Mouse (Mus musculus): ENCODE measurements around the gene Ell. TPM values are rescaled to one million over a fixed set of nuclear protein-coding genes. Genes with fewer than 3 reads are reported as not detected.
A peak's percentile ranks its signal among the peaks of the same experiment; 100 is the strongest.

Ell gene
- polyA plus RNA-seq, 1 experiment from 2014 or later, result 15.4 TPM

DNA sequence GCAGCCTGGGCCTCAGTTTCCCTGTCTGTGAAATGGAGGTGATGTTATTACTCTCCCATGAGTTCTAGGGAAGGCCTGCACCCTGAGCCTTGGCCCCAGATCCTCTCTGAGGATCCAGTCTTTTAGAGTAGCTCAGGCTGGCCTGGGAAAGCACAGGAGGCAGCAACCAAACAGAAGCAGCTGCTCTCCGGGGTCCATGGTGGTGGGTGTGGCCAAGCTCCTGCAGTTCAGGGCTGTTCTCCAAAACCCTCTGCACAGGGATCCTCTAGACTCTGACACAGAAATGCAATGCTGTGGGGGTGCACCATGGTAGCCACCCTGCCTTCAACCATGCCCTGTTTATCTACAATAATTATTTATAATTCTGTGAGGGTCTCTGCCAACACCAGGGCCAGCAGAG, 74.5 kb downstream of the Ell start:
- Histone ChIP-seq H3K27ac (ENCODE audit: low read depth, low read length) (no peak overlapping the region), H3K36me3 (ENCODE audit: control insufficient read depth, insufficient read depth, low read length) (no peaks in the 10 kb centered on the region), H3K4me3 (ENCODE audit: low read depth, low read length) (no peak overlapping the region), H3K27me3 (ENCODE audit: control insufficient read depth, insufficient read depth, low read length) (no peaks in the 10 kb centered on the region), H3K9me3 (ENCODE audit: control insufficient read depth, low read length) (no peaks in the 10 kb centered on the region), H3K9ac (ENCODE audit: low read depth, low read length) (no peak overlapping the region), H3K4me2 (replicated peaks; ENCODE audit: low read depth, low read length) (no peak overlapping the region), H3K4me1 (replicated peaks; ENCODE audit: control insufficient read depth, insufficient read depth, low read length) (peaks cover 17% of the 10 kb centered on the region)
- no peak for DNase-seq (ENCODE audit: low spot score)
- ATAC-seq (ENCODE audit: low FRiP score), result no peak
- WGBS, result 15% methylated on average over 1 of the region's 1 CpGs

DNA sequence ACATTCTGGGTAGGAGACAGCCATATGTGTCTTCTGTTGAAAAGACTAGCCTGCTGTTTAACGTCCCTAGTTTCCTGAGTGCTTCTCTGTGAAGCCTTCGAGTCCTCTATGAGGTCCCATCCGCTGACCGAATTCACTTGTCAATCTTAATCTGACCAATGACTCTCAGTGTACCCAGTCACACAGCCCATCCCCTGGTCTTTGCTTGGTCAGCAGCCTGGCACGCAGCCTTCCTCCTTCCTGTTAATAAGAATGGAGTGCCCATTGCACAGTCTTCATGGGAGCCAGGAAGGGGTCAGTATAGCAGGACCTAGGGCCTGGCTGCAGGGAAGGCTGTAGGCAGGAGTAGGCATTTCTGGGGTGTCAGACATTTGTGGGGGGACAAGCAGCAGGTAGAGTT, 75.2 kb downstream of the Ell start:
- H3K36me3 ChIP-seq (ENCODE audit: control insufficient read depth, insufficient read depth, low read length), result no peaks in the 10 kb centered on the region
- H3K27ac ChIP-seq (ENCODE audit: low read depth, low read length), result no peak overlapping the region
- no peak overlapping the region for H3K4me2 ChIP-seq (replicated peaks; ENCODE audit: low read depth, low read length)
- ATAC-seq (ENCODE audit: low FRiP score) (no peak), DNase-seq (ENCODE audit: low spot score) (no peak)
- no peak overlapping the region for H3K4me3 ChIP-seq (ENCODE audit: low read depth, low read length)
- H3K27me3 ChIP-seq (ENCODE audit: control insufficient read depth, insufficient read depth, low read length), result no peaks in the 10 kb centered on the region
- H3K9ac ChIP-seq (ENCODE audit: low read depth, low read length), result no peak overlapping the region
- H3K4me1 ChIP-seq (replicated peaks; ENCODE audit: control insufficient read depth, insufficient read depth, low read length), result peaks cover 11% of the 10 kb centered on the region
- WGBS, result 75% methylated on average over 5 of the region's 5 CpGs
- no peaks in the 10 kb centered on the region for H3K9me3 ChIP-seq (ENCODE audit: control insufficient read depth, low read length)

DNA sequence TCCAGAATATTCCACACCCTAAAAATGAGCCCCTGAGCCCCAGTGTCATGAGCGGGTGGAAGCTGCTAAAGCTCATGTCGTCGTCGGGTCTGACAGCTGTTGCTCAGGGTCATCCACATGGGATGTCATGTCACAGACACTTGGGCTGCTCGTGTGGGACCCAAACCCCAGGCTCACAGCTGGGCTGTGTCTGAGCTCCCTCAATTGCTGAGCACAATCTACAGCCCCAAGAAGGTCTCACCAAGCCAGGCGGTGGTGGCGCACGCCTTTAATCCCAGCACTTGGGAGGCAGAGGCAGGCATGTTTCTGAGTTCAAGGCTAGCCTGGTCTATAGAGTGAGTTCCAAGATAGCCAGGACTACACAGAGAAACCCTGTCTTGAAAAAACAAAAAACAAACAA, 76.0 kb downstream of the Ell start:
- peaks cover 5% of the 10 kb centered on the region; the same call in 1 of the 2 replicates for H3K4me1 ChIP-seq (replicated peaks; ENCODE audit: control insufficient read depth, insufficient read depth, low read length)
- H3K4me2 ChIP-seq (replicated peaks; ENCODE audit: low read depth, low read length), result no peak overlapping the region
- no peak overlapping the region for H3K27ac ChIP-seq (ENCODE audit: low read depth, low read length)
- no peaks in the 10 kb centered on the region for H3K36me3 ChIP-seq (ENCODE audit: control insufficient read depth, insufficient read depth, low read length)
- DNase-seq (ENCODE audit: low spot score) (no peak), ATAC-seq (ENCODE audit: low FRiP score) (no peak)
- H3K9ac ChIP-seq (ENCODE audit: low read depth, low read length), result no peak overlapping the region
- whole genome bisulfite sequencing, result 89% methylated on average over 8 of the region's 8 CpGs
- H3K27me3 ChIP-seq (ENCODE audit: control insufficient read depth, insufficient read depth, low read length), result no peaks in the 10 kb centered on the region; the same call in 1 of the 2 replicates
- H3K4me3 ChIP-seq (ENCODE audit: low read depth, low read length), result no peak overlapping the region
- no peaks in the 10 kb centered on the region for H3K9me3 ChIP-seq (ENCODE audit: control insufficient read depth, low read length)

DNA sequence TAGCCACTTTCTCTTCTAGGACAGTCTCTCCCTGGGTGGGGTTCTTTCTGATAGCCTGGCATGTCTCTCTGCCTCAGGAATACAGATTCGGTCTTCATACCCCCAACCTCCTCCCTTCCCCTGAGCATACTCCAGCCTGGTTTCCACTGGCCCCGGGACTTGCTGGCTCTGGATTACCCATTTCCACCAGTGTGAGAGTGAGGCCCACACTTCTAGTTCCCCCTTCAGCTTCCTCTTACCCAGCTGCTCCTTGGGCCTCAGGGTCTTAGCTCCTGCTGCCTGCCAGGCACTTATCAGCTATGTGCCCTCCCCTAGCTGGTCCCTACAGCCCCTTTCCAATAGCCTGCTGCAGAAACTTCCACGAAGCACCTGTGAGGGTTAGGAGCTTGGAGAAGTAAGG, 76.6 kb downstream of the Ell start, which contains the start of gene Lrrc25:
Gene Lrrc25 (plus strand): TSS at position 262 of the 400 bp plus-strand sequence.
- Histone ChIP-seq H3K27me3 (ENCODE audit: control insufficient read depth, insufficient read depth, low read length) (no peaks in the 10 kb centered on the region; the same call in 1 of the 2 replicates), H3K9ac (ENCODE audit: low read depth, low read length) (no peak within 1 kb of the TSS), H3K36me3 (ENCODE audit: control insufficient read depth, insufficient read depth, low read length) (no peaks in the 10 kb centered on the region), H3K4me2 (replicated peaks; ENCODE audit: low read depth, low read length) (no peak within 1 kb of the TSS), H3K9me3 (ENCODE audit: control insufficient read depth, low read length) (no peaks in the 10 kb centered on the region), H3K4me1 (replicated peaks; ENCODE audit: control insufficient read depth, insufficient read depth, low read length) (peaks cover 2% of the 10 kb centered on the region; the same call in 1 of the 2 replicates), H3K4me3 (ENCODE audit: low read depth, low read length) (no peak within 1 kb of the TSS), H3K27ac (ENCODE audit: low read depth, low read length) (no peak within 1 kb of the TSS)
- DNase-seq (ENCODE audit: low spot score) (no peak), ATAC-seq (ENCODE audit: low FRiP score) (no peak)
- WGBS, result 85% methylated on average over 3 of the region's 3 CpGs

DNA sequence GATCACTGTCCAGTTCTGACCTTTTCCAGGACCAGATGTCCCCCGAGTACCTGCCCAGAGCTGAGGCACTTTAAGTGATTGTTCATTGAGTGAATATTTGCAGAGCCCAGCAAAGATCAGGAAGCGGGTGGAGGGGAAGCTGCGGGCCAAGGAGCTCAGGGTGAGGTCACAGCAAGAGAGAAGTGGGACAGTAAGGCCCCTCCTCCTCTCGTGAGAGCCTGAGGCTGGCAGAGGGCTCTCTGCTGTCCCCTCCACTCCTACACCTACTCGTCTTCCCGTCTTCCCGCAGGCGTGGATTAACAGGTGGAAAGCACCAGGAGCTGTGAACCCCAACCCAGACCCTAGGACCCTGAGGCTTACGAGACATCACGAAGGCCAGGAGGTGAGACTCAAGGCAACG, 77.4 kb downstream of the Ell start:
- no peak overlapping the region for H3K9ac ChIP-seq (ENCODE audit: low read depth, low read length)
- H3K4me2 ChIP-seq (replicated peaks; ENCODE audit: low read depth, low read length), result no peak overlapping the region
- DNase-seq (ENCODE audit: low spot score) (no peak), ATAC-seq (ENCODE audit: low FRiP score) (no peak)
- H3K36me3 ChIP-seq (ENCODE audit: control insufficient read depth, insufficient read depth, low read length), result no peaks in the 10 kb centered on the region
- 54% methylated on average over 11 of the region's 11 CpGs for WGBS
- no peak overlapping the region for H3K4me3 ChIP-seq (ENCODE audit: low read depth, low read length)
- H3K4me1 ChIP-seq (replicated peaks; ENCODE audit: control insufficient read depth, insufficient read depth, low read length), result no peaks in the 10 kb centered on the region
- no peaks in the 10 kb centered on the region; the same call in 1 of the 2 replicates for H3K27me3 ChIP-seq (ENCODE audit: control insufficient read depth, insufficient read depth, low read length)
- no peaks in the 10 kb centered on the region for H3K9me3 ChIP-seq (ENCODE audit: control insufficient read depth, low read length)
- no peak overlapping the region for H3K27ac ChIP-seq (ENCODE audit: low read depth, low read length)

DNA sequence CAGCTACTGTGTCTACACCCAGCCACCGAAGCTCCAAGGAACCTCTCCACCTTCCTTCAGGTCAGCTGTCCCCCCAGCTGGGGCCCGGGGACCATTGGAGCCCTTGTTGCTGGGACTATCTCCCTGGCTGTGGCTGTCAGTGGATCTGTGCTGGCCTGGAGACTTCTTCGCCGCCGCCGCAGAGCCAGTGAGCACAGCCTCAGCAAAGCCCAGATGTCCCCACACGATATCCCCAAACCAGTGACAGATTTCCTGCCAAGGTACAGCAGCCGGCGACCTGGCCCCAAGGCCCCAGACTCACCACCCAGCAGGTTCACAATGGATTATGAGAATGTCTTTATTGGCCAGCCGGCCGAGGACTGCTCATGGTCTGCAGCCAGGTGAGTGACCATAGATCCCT, 78.7 kb downstream of the Ell start:
- H3K4me3 ChIP-seq (ENCODE audit: low read depth, low read length), result no peak overlapping the region
- ATAC-seq (ENCODE audit: low FRiP score) (no peak), DNase-seq (ENCODE audit: low spot score) (no peak)
- no peaks in the 10 kb centered on the region for H3K36me3 ChIP-seq (ENCODE audit: control insufficient read depth, insufficient read depth, low read length)
- H3K27me3 ChIP-seq (ENCODE audit: control insufficient read depth, insufficient read depth, low read length), result no peaks in the 10 kb centered on the region; the same call in 1 of the 2 replicates
- WGBS, result 81% methylated on average over 11 of the region's 11 CpGs
- H3K4me2 ChIP-seq (replicated peaks; ENCODE audit: low read depth, low read length), result no peak overlapping the region
- no peak overlapping the region for H3K9ac ChIP-seq (ENCODE audit: low read depth, low read length)
- no peak overlapping the region for H3K27ac ChIP-seq (ENCODE audit: low read depth, low read length)
- H3K9me3 ChIP-seq (ENCODE audit: control insufficient read depth, low read length), result no peaks in the 10 kb centered on the region
- no peaks in the 10 kb centered on the region for H3K4me1 ChIP-seq (replicated peaks; ENCODE audit: control insufficient read depth, insufficient read depth, low read length)

DNA sequence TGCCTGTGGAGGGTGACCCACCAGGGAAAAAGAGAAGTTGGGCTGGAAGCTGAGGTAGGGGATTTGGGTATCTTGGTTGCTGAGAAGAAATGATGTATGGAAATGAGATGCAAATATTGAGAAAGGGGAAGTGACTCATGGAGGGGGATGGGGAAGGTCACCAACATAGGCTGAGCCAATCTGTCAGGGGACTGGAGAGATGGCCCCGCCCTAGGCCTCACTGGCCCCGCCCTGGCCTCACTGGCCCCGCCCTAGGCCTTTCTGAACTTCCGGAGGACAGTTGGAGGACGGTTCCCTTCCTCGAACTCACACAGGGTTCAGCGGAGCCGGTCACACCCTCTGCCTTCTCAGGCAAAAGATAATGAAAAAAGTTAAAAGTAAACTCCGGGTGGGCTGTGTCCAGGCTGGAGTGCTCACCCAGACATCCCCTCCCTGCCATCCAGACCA, 79.7 kb downstream of the Ell start:
- Histone ChIP-seq H3K27me3 (ENCODE audit: control insufficient read depth, insufficient read depth, low read length) (no peaks in the 10 kb centered on the region; the same call in 1 of the 2 replicates), H3K4me1 (replicated peaks; ENCODE audit: control insufficient read depth, insufficient read depth, low read length) (no peaks in the 10 kb centered on the region), H3K4me2 (replicated peaks; ENCODE audit: low read depth, low read length) (no peak overlapping the region), H3K27ac (ENCODE audit: low read depth, low read length) (no peak overlapping the region), H3K4me3 (ENCODE audit: low read depth, low read length) (no peak overlapping the region), H3K9ac (ENCODE audit: low read depth, low read length) (no peak overlapping the region), H3K9me3 (ENCODE audit: control insufficient read depth, low read length) (no peaks in the 10 kb centered on the region), H3K36me3 (ENCODE audit: control insufficient read depth, insufficient read depth, low read length) (no peaks in the 10 kb centered on the region)
- WGBS, result 26% methylated on average over 9 of the region's 9 CpGs
- ATAC-seq (ENCODE audit: low FRiP score), result peak; percentile 87
- DNase-seq (ENCODE audit: low spot score), result peak; percentile 72

DNA sequence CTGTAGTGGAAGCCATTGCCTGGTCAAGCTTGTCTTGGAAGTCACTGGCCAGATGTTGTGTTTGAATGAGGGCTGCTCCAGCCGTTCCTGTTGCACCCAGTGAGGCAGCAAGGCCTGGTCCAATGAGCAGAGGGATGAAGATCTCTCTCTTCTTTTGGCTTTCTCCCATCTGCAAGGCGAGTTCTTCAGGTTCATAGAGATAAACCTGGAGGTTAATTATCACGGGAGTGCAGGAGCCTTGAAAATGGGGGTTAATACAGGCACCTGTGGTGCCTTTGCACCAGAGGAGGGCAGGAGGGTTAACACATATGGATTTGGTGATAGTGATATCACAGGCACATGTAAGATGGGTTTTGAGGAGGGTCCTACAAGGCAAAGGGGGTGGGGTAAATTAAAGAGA, 83.0 kb downstream of the Ell start:
- Histone ChIP-seq H3K9me3 (ENCODE audit: control insufficient read depth, low read length) (no peaks in the 10 kb centered on the region), H3K9ac (ENCODE audit: low read depth, low read length) (no peak overlapping the region), H3K4me1 (replicated peaks; ENCODE audit: control insufficient read depth, insufficient read depth, low read length) (no peaks in the 10 kb centered on the region), H3K4me2 (replicated peaks; ENCODE audit: low read depth, low read length) (no peak overlapping the region), H3K27me3 (ENCODE audit: control insufficient read depth, insufficient read depth, low read length) (no peaks in the 10 kb centered on the region; the same call in 1 of the 2 replicates), H3K4me3 (ENCODE audit: low read depth, low read length) (no peak overlapping the region), H3K36me3 (ENCODE audit: control insufficient read depth, insufficient read depth, low read length) (no peaks in the 10 kb centered on the region), H3K27ac (ENCODE audit: low read depth, low read length) (no peak overlapping the region)
- ATAC-seq (ENCODE audit: low FRiP score) (no peak), DNase-seq (ENCODE audit: low spot score) (no peak)
- WGBS, result 64% methylated on average over 3 of the region's 3 CpGs

DNA sequence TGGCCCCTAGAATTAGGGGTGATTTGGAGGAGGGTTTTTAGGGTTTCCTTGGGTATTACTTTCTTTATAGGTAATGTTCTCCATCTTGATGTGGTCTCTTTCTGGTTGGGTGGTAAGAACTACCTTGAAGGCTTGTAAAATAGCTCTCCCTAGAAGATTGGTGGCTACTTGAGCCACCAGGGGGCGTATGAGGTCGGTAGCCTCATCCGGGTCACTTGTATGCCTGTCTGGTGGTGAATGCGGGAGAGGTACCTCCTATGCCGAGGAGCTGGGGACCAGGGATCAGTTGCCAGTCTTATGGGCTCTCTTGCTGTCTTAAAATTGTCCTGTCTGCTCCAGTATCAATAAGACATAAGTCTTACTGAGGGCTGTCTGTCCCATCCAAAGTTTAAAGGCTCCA, 85.8 kb downstream of the Ell start:
- Histone ChIP-seq H3K4me1 (replicated peaks; ENCODE audit: control insufficient read depth, insufficient read depth, low read length) (no peaks in the 10 kb centered on the region; the same call in 1 of the 2 replicates), H3K4me2 (replicated peaks; ENCODE audit: low read depth, low read length) (no peak overlapping the region), H3K4me3 (ENCODE audit: low read depth, low read length) (no peak overlapping the region), H3K9me3 (ENCODE audit: control insufficient read depth, low read length) (no peaks in the 10 kb centered on the region), H3K27ac (ENCODE audit: low read depth, low read length) (no peak overlapping the region), H3K36me3 (ENCODE audit: control insufficient read depth, insufficient read depth, low read length) (no peaks in the 10 kb centered on the region), H3K27me3 (ENCODE audit: control insufficient read depth, insufficient read depth, low read length) (no peaks in the 10 kb centered on the region), H3K9ac (ENCODE audit: low read depth, low read length) (no peak overlapping the region)
- DNase-seq (ENCODE audit: low spot score), result peak; percentile 80
- 28% methylated on average over 5 of the region's 5 CpGs for WGBS
- no peak for ATAC-seq (ENCODE audit: low FRiP score)

Measured in hindbrain, embryonic 11.5 days (tissue).